Mouse (Mus musculus) cerebellum, adult 8-10 months (tissue): ENCODE results near the gene Prkce.

ENCODE experiments used
- DNase-seq: peaks from one replicate; pipeline ENCODE4 v3.0.0; 2022

Prkce gene

DNA sequence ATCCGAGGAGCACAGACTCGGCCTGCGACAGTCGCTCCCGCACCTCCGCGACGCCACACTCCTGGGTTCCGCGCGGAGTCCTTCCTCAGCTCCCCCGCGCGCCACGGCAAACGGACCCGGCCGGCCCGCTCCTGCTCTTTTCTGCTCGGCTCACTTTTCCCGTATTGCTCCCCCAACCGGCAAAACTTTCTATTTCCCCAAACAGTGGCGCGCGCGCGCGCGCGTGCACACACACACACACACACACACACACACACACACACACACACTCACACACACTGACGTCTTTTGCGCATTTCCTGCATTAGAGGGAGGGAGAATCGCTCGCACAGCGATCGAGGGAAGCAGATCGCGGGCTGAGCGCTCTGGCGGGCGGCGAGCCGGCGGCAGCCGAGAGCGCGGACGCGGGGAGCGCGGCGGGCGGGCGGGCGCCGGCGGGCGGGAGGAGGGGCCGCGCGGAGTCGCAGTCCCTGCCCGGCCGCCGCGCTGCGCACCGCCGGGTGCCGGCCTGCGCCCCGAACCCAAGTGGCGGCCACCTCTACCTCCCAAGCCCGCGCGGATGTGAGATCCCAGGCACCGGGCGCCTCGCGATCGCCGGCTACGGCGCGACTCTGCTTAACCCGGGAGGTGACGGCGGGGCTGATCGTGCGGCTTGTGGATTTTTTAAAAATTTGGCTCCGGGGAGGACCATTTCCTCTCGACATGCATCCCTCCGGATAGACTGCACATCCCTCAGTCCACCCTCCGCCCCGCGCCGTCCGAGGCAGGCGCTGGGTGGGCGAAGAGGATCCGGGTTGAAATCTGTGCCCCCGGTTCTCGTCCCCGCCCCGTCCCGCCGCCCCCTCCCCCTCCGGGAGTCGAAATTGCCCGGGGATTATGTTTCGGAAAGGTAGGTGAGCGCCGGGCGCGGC lies at the start of gene Prkce:
Prkce (plus strand) TSS at position 466 of the 911 bp plus-strand sequence.
- DNase-seq = peak; percentile 76

- DNase-seq = no peak
Measured at GRCm38 (mm10) chr17:86123146-86123545, 44.4 kb upstream of the Prkce start.

DNA sequence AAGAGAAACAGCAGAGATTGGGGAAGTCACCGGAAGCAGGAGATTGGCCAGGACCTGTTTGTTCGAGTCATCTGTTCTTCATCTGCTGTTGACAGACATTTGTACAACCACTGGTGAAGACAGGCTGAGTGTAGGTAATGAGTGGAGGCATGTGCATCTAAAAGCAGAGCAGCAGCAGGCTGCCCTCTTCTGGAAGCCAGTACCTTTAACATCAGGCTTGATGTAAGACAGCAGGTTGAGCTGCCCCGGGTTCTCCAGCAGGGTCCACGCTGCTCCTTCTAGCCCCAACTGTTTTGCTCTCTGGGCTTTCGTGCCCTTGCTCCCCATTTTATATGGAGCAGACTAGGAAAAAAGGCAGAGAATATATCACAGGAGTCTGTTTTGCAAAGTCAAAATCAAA lies 41.7 kb upstream of the Prkce start:
- no peak for DNase-seq

GRCm38 (mm10) chr17:86128198-86128597 lies 39.4 kb upstream of the Prkce start:
- DNase-seq = no peak

DNA sequence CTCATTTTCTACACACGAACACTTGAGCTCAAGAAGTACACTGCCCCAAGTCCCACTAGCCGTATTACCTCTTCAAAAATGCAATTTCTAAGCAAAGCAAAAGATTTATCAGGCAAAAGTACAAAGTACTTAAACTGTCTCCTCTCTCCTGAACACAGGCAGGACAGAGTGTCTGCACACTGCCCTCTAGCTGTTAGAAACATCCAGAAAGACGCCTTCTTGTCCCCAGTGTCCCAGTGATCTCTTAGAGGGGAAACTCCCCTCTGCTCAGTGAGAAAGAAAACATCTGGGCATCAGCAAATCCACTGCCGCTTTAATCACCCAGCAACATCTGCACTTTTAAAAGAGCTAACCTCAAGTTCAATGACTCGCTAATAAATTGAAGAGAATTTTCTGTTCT lies 35.1 kb upstream of the Prkce start:
- DNase-seq = no peak

GRCm38 (mm10) chr17:86134461-86134860 lies 33.1 kb upstream of the Prkce start:
- DNase-seq = no peak

- DNase-seq = no peak
Measured at GRCm38 (mm10) chr17:86135835-86136234, 31.8 kb upstream of the Prkce start.

GRCm38 (mm10) chr17:86144537-86145078 lies 23.0 kb upstream of the Prkce start:
- DNase-seq = no peak

DNA sequence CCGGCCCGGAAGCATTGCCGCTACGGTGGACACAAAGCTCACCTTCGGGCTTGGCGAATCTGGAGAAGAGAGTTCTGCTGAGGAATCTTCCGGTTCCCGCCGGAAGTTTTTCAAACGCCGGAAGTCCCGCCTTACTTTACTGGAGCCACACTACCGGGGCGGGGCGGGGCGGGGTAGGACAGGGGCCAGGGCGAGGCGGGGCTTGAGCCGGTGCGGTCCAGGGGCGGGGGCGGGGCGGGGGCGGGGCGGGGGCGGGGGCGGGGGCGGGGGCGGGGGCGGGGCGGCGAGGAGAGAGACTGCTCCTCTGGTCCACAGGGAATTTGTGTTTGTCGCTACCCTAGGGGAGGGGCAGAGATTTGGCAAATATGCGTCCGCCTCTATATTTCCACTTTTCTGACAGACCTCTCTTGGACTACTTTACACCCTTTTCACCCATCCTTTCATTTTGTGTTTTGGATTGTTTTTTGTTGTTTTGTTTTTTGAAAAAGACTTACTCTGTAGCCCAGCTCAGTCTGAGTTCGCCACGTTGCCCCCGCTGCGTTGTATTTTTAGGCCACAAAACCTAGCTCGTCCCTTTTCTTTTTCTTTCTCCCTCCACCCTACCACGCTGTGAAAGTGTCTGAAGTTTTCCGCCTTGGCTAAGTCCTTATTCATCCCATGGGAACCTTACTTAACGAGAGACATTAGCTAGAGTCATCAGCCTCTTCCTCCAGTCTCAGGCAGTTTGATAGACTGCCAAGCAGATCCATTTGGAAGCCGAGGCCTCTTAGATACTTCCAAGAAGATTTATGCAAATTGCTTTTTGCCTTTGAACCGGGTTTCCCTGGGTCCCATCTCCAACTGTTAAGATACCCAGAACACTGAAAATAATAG lies 22.3 kb upstream of the Prkce start, which contains the start of gene Srbd1:
Srbd1 (minus strand) TSS at position 97 of the 873 bp plus-strand sequence.
- peak; percentile 92 for DNase-seq

DNA sequence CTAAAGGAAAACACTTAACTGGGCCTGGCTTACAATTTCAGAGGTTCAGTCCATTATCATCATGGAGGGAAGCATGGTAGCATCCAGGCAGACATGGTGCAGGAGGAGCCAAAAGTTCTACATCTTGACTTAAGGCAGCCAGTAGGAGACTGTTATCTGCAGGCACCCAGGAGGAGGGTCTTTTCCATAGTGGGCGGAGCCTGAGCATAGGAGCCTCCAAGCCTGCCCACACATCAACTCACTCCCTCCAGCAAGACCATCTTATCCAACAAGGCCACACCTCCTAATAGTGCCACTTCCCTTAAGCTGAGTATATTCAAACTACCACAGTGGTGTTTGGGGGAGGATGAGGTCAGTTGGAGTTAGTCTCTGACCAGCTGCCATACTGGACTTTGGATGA lies 17.9 kb upstream of the Prkce start:
- DNase-seq = no peak

- DNase-seq = no peak
Measured at GRCm38 (mm10) chr17:86150867-86151348, 16.7 kb upstream of the Prkce start.

GRCm38 (mm10) chr17:86156999-86157398 lies 10.6 kb upstream of the Prkce start:
- DNase-seq = no peak

- DNase-seq = no peak
Measured at GRCm38 (mm10) chr17:86162672-86163071, 4.9 kb upstream of the Prkce start.

DNA sequence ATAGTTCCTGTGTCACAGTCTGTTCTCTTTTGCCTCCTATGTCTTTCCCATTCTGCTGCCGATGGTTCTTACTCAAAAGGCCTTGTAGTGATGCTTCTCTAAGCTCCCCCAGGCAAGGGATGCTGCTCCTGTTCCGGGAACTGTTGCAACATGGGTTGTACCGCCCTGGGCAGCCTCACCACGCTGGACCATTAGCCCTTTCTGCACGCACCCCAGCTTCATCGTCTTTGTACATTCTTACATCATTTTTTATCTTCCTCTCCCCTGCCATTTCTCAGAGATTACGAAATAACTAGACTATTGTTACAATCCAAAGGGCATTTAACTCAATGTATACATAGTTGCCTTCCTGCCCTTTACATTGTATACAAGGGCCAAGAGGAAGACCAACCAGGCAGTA lies 3.2 kb upstream of the Prkce start:
- DNase-seq = no peak

GRCm38 (mm10) chr17:86166051-86166566 lies 1.5 kb upstream of the Prkce start:
- DNase-seq = no peak

GRCm38 (mm10) chr17:86166567-86167319 lies 842 bp upstream of the Prkce start:
- peak; percentile 75 for DNase-seq

DNA sequence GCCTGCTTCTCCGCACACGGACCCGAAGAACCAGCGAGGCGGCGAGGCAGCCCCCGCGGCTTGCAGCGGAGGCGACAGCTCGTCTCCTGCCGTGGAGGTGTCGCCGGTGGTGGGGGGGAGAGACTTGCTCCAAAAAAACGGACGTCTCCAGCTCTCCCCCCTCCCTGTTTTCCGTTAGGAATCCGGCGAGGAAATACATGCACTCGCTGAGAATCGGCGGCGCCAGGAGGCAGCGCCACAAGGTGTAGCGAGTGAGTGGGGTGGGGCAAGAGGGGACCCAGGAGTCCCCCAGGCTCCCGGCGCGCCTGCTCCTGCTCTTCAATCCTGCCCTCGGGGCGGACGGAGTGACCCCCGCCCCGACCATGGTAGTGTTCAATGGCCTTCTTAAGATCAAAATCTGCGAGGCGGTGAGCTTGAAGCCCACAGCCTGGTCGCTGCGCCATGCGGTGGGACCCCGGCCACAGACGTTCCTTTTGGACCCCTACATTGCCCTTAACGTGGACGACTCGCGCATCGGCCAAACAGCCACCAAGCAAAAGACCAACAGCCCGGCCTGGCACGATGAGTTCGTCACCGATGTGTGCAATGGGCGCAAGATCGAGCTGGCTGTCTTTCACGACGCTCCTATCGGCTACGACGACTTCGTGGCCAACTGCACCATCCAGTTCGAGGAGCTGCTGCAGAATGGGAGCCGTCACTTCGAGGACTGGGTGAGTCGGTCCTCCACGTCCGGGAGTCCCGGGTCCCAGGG lies 821 bp downstream of the Prkce start:
- peak; percentile 57 for DNase-seq

DNA sequence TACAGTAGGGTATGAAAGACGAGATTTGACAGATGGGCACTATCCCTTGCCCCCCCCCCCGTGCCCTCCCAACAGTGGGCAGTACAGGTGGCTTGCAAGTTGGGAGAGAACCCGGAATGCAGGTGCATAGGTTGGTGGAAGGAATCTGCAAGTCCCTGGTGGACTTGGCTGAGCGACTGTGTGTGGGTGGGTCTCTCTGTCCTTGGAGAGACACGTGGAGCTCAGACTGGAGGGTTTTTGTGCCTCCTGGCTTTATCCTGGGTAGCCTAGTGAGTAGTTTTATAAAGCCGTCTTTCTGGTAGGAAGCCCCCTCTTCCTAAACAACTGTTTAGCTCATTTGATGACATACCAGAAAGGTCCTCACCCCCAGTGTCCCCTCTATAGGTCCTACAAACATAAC lies 1.5 kb downstream of the Prkce start:
- no peak for DNase-seq

- no peak for DNase-seq
Measured at GRCm38 (mm10) chr17:86170164-86170958, 2.8 kb downstream of the Prkce start.

DNA sequence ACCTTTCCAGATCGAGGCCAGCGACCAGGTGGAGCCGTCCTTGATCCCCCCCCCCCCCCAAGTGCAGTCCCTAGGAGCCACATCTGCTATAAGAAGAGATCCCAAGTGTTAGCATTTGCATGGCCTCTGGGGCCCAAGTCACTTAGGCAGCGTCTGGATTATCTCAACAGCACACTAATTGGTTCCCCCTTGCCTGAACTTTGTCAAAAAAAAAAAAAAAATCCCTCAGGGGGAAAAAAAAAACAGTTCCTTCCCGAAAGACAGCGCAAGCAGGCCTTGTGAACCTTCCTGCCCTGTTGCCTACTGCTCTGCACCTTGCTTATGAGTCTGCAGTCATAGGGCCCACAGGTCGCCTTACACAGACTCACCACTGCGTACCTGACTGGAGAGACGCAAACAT lies 7.9 kb downstream of the Prkce start:
- no peak for DNase-seq

DNA sequence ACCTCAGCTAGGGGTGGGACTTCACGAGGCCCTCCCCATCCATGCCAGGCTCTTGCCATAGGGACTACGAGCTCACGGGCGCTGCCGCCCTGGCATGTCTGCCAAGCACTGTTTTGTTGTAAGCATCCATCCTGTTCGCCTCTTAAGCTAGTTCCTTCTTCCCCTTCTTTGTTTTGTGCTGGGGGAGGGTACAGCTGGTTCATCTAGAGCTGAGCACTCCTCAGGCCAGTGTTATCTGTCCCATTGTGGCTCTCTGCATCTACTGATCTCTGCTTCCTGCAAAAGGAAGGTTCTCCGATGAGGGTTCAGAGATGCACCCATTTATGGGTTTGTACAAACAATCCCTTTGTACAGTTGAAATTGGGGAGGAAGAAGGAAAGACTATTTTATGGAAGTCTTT lies 9.1 kb downstream of the Prkce start:
- no peak for DNase-seq
